Comparison of ENCODE assay signal across 8 mouse cellular contexts in the genomic region with DNA sequence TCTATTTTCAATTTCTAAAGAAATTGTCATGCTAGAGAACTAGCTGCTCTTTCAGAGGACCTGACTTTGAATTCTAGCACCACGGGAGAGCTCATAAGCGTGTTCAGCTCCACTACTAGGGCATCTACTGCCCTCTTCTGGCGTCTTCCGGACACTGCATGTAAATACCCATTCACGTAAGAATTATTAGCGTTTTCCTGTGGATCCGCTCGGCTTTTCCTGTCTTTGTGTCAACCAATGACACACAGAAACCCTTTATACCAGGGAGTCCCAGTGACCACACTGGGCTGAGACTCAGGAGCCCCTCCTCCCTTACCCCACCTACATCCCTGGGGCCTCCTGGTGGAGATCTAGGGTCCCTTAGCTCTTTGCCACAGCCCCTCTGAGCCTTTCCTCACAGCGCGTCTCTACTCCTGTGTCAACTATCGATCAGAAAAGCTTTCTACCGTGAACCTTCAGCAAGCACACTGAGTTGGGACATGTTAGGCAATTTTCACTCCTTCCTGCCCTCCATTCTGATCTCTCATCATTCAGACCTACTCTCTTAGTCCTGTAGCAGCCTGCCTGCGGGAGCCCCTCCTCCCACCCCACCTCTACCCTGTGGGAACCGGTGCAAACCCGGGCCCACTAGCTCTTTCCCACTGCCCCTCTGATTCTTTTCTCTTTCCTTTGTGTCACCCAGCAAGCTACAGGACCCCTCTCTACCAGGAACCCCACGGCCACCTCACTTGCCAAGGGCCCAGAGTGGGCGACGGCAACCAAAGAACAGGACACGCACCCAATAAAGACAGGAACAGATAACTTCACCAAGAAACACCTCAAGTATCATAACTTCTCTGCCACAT. TPM values are rescaled to one million over a fixed set of nuclear protein-coding genes. Genes with fewer than 3 reads are reported as not detected.
DNase-seq lines count a peak whose midpoint lies in the region; ATAC-seq and TF ChIP-seq lines count a peak whose summit lies in the region.

No protein-coding gene starts in this region.

- no peaks in the 10 kb centered on the region for H3K9me3 ChIP-seq in G1E (replicated peaks)
- H3K9me3 ChIP-seq in forebrain, embryonic 15.5 days: peaks cover 6% of the 10 kb centered on the region; the same call in 1 of the 2 replicates
- no peaks in the 10 kb centered on the region for H3K9me3 ChIP-seq in lung, embryonic 15.5 days

- peak overlapping the region; percentile 42 for H3K9ac ChIP-seq in forebrain, embryonic 15.5 days (replicated peaks)
- peak overlapping the region; percentile 39 for H3K9ac ChIP-seq in lung, embryonic 15.5 days

- intact Hi-C loops in heart, postnatal 25 days (cut with DNase I): loop anchor here (1.0 to 10.0 kb wide), 2 partner anchors 10 to 107 kb away; no protein-coding TSS in a partner anchor

- TF ChIP-seq POLR2A in olfactory bulb, adult 2 months (IDR thresholded peaks at IDR 0.05; ENCODE audit: insufficient read depth, low read depth, low read length): no peak

- peaks cover under 1% of the 10 kb centered on the region; the same call in 1 of the 2 replicates for H3K27me3 ChIP-seq in G1E (ENCODE audit: insufficient read depth, low read length)
- peaks cover 15% of the 10 kb centered on the region for H3K27me3 ChIP-seq in forebrain, embryonic 15.5 days
- H3K27me3 ChIP-seq in lung, embryonic 15.5 days: peaks cover 13% of the 10 kb centered on the region; the same call in 1 of the 2 replicates

- peak; percentile 79 for ATAC-seq in G1E (ENCODE audit: extremely low read depth, insufficient number of reproducible peaks, low FRiP score, poor library complexity, severe bottlenecking)
- peak; percentile 83 for ATAC-seq in forebrain, embryonic 15.5 days (replicated peaks)
- ATAC-seq in lung, embryonic 15.5 days (ENCODE audit: borderline replicate concordance, extremely low read depth, low FRiP score, low TSS enrichment): peak; percentile 81

- 2% methylated on average over 19 of the region's 19 CpGs for WGBS in forebrain, embryonic 15.5 days
- 4% methylated on average over 19 of the region's 19 CpGs for WGBS in lung, embryonic 15.5 days
- 7% methylated on average over 19 of the region's 19 CpGs for WGBS in olfactory bulb, adult 2 months

- H3K4me1 ChIP-seq in G1E (ENCODE audit: insufficient read depth, low read depth, low read length): peaks cover 35% of the 10 kb centered on the region
- H3K4me1 ChIP-seq in forebrain, embryonic 15.5 days: peaks cover 6% of the 10 kb centered on the region
- H3K4me1 ChIP-seq in lung, embryonic 15.5 days: 0 out of 2 replicates have a peak, but pooled peaks cover 7% of the 10 kb centered on the region
- H3K4me1 ChIP-seq in olfactory bulb, adult 2 months (ENCODE audit: control insufficient read depth, insufficient read depth, low read length): no peaks in the 10 kb centered on the region

- no peaks in the 10 kb centered on the region for H3K36me3 ChIP-seq in G1E (replicated peaks)
- no peaks in the 10 kb centered on the region for H3K36me3 ChIP-seq in forebrain, embryonic 15.5 days
- H3K36me3 ChIP-seq in lung, embryonic 15.5 days: no peaks in the 10 kb centered on the region

- no peak overlapping the region for H3K27ac ChIP-seq in forebrain, embryonic 15.5 days (replicated peaks)
- no peak overlapping the region for H3K27ac ChIP-seq in lung, embryonic 15.5 days
- no peak overlapping the region for H3K27ac ChIP-seq in olfactory bulb, adult 2 months (ENCODE audit: insufficient read depth, low read depth, low read length)

- peak; percentile 99 for TF ChIP-seq CTCF in G1E (IDR thresholded peaks at IDR 0.05; ENCODE audit: low read depth, low read length)
- no peak for TF ChIP-seq CTCF in olfactory bulb, adult 2 months (IDR thresholded peaks at IDR 0.05; ENCODE audit: insufficient read depth, low read depth, low read length)

- H3K4me3 ChIP-seq in G1E (ENCODE audit: low read depth, low read length): peak overlapping the region; percentile 70
- peak overlapping the region; percentile 39 for H3K4me3 ChIP-seq in forebrain, embryonic 15.5 days
- peak overlapping the region; percentile 37 for H3K4me3 ChIP-seq in lung, embryonic 15.5 days
- H3K4me3 ChIP-seq in olfactory bulb, adult 2 months (ENCODE audit: insufficient read depth, low read depth, low read length): 0 out of 2 replicates have a peak overlapping the region, but pooled peaks have one; percentile 9

- peak overlapping the region; percentile 51 for H3K4me2 ChIP-seq in forebrain, embryonic 15.5 days (replicated peaks)
- peak overlapping the region; percentile 64 for H3K4me2 ChIP-seq in lung, embryonic 15.5 days

- peak; percentile 83 for DNase-seq in G1E (ENCODE audit: low spot score)
- peak; percentile 83 for DNase-seq in cerebellum, adult 11-12 months
- peak; percentile 40 for DNase-seq in heart, postnatal 25 days (ENCODE audit: low spot score)
- DNase-seq in layer of hippocampus, adult 18-20 months (ENCODE audit: low spot score in 2 of 2): peak; percentile 90 to 98
- peak; percentile 77 for DNase-seq in thymus, postnatal 25 days

RNA-seq across cellular contexts. Expression of gene Abt1, which starts 21.8 kb away (rescaled TPM):
- total RNA-seq in G1E (2014; fragmentation: Nextera tagmentation) (3.7 and 4.0 TPM in 2 replicates), G1E (2017) (9.5 and 11.4 TPM in 2 replicates)
- 6.5 and 6.9 TPM in 2 replicates for polyA plus RNA-seq in G1E (2012)
- polyA plus RNA-seq in forebrain, embryonic 15.5 days (2015; fragmentation: Nextera tagmentation; extraction: Ambion mirVana): 13.0 and 13.2 TPM in 2 replicates
- total RNA-seq in heart, postnatal 25 days (2021): 1 to 10 TPM; 3.9 to 4.4 TPM
- total RNA-seq in layer of hippocampus, adult 18-20 months (2021): 1 to 10 TPM; 8.8 to 9.5 TPM
- 13.6 and 14.2 TPM in 2 replicates for polyA plus RNA-seq in lung, embryonic 15.5 days (2015; fragmentation: Nextera tagmentation; extraction: Ambion mirVana)
- not detected in 2 replicates for polyA plus RNA-seq in olfactory bulb, adult 2 months (2012; ENCODE audit: insufficient read depth, insufficient read length, low replicate concordance, missing spikeins)

RNA-seq across cellular contexts. Expression of gene Zfp322a, which starts 32.9 kb away (rescaled TPM):
- 51.4 and 53.7 TPM in 2 replicates for total RNA-seq in G1E (2014; fragmentation: Nextera tagmentation)
- 83.0 and 110 TPM in 2 replicates for total RNA-seq in G1E (2017)
- 1.2 and 1.4 TPM in 2 replicates for polyA plus RNA-seq in G1E (2012)
- 58.3 and 60.9 TPM in 2 replicates for polyA plus RNA-seq in forebrain, embryonic 15.5 days (2015; fragmentation: Nextera tagmentation; extraction: Ambion mirVana)
- 10 to 100 TPM; 16.8 to 20.2 TPM for total RNA-seq in heart, postnatal 25 days (2021)
- total RNA-seq in layer of hippocampus, adult 18-20 months (2021): 10 to 100 TPM; 30.8 to 31.6 TPM
- 51.9 and 53.3 TPM in 2 replicates for polyA plus RNA-seq in lung, embryonic 15.5 days (2015; fragmentation: Nextera tagmentation; extraction: Ambion mirVana)
- polyA plus RNA-seq in olfactory bulb, adult 2 months (2012; ENCODE audit: insufficient read depth, insufficient read length, low replicate concordance, missing spikeins): not detected in 2 replicates

Comparison
In these comparisons a context has a peak if more than half of its experiments do, and no peak if none do; other contexts are left out.
1. DNase-seq: peak in every context shown above with its lines; median percentile 94 in layer of hippocampus, adult 18-20 months; 83 in G1E; 83 in cerebellum, adult 11-12 months; 77 in thymus, postnatal 25 days; 40 in heart, postnatal 25 days.
2. H3K4me3 ChIP-seq: peak in every context shown above with its lines; median percentile 70 in G1E; 39 in forebrain, embryonic 15.5 days; 37 in lung, embryonic 15.5 days; 9 in olfactory bulb, adult 2 months.